ENCODE assay signal across 17 mouse cellular contexts in the genomic region with DNA sequence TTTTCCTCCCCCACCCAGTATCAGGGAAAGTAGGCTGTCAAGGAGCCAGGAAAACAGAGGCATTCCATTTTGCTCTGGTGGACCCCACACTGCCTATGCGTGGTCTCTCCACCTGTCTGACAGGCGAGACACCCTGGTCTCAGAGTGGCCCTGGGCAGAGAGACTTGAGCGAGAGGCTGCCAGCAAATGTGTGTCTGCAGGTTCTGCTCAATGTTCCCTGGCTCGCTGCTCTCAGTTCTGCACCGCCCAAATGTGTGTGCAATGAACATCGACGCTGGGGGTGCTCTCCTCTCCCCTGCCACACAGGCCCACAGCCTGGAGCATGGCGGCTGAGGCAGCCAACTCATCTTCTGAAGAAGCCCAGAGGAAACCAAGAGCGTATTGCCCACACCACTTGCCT.
DNase-seq lines count a peak whose midpoint lies in the region; ATAC-seq lines count a peak whose summit lies in the region.
"Had no signal": no experiment of that assay in that cellular context is flagged by ENCODE, and none has a peak within 500 bp of the region (broad histone marks: within the 10 kb centered on the region; RNA-seq: fewer than 3 reads in every experiment).

No protein-coding gene starts in this region.

- H3K4me3 ChIP-seq in hindbrain, embryonic 10.5 days = no peak overlapping the region
- H3K4me3 ChIP-seq in hindbrain, embryonic 12.5 days = no peak overlapping the region
- H3K4me3 ChIP-seq: embryonic facial prominence, embryonic 13.5 days; heart, embryonic 12.5 days; kidney, embryonic 15.5 days; limb, embryonic 13.5 days; neural tube, embryonic 15.5 days had no signal

- no peak for ATAC-seq in hindbrain, embryonic 12.5 days (ENCODE audit: low FRiP score)
- ATAC-seq: Patski had no signal

- H3K36me3 ChIP-seq in hindbrain, embryonic 10.5 days = no peaks in the 10 kb centered on the region
- H3K36me3 ChIP-seq in hindbrain, embryonic 12.5 days = no peaks in the 10 kb centered on the region
- H3K36me3 ChIP-seq: embryonic facial prominence, embryonic 13.5 days; heart, embryonic 12.5 days; kidney, embryonic 15.5 days; limb, embryonic 13.5 days; neural tube, embryonic 15.5 days had no signal

- WGBS in hindbrain, embryonic 10.5 days = 88% methylated on average over 9 of the region's 9 CpGs
- WGBS in hindbrain, embryonic 12.5 days = 88% methylated on average over 9 of the region's 9 CpGs

- H3K9me3 ChIP-seq in hindbrain, embryonic 10.5 days = no peaks in the 10 kb centered on the region
- H3K9me3 ChIP-seq in hindbrain, embryonic 12.5 days (replicated peaks) = no peaks in the 10 kb centered on the region
- H3K9me3 ChIP-seq: embryonic facial prominence, embryonic 13.5 days; heart, embryonic 12.5 days; kidney, embryonic 15.5 days; limb, embryonic 13.5 days; neural tube, embryonic 15.5 days had no signal

- H3K27me3 ChIP-seq in hindbrain, embryonic 10.5 days (ENCODE audit: insufficient read depth, poor library complexity, severe bottlenecking) = no peaks in the 10 kb centered on the region
- no peaks in the 10 kb centered on the region for H3K27me3 ChIP-seq in hindbrain, embryonic 12.5 days
- H3K27me3 ChIP-seq: embryonic facial prominence, embryonic 13.5 days; heart, embryonic 12.5 days; kidney, embryonic 15.5 days; limb, embryonic 13.5 days; neural tube, embryonic 15.5 days; Patski had no signal

- DNase-seq in cerebellum, adult 9-11 months = peak; percentile 58
- DNase-seq in cerebellum, adult 11 months = no peak
- no peak for DNase-seq in hindbrain, embryonic 10.5 days (ENCODE audit: low spot score)
- peak; percentile 57 to 58 for DNase-seq in cerebellum, postnatal 25 days
- peak; percentile 69 to 74 for DNase-seq in right cerebral cortex, postnatal 10 days (ENCODE audit: low spot score in 2 of 2)
- no peak for DNase-seq in natural killer cell, adult 2 months (ENCODE audit: low spot score in 2 of 2)
- DNase-seq: heart, postnatal 4 days; lung, postnatal 14 days; retina, postnatal 1 day; thymus, postnatal 36 days had no signal

- H3K4me1 ChIP-seq in hindbrain, embryonic 10.5 days (replicated peaks) = peaks cover 21% of the 10 kb centered on the region
- peaks cover 9% of the 10 kb centered on the region; the same call in 1 of the 2 replicates for H3K4me1 ChIP-seq in hindbrain, embryonic 12.5 days
- H3K4me1 ChIP-seq: heart, embryonic 12.5 days; kidney, embryonic 15.5 days; neural tube, embryonic 15.5 days had no signal

- H3K9ac ChIP-seq in hindbrain, embryonic 12.5 days = no peak overlapping the region
- H3K9ac ChIP-seq: embryonic facial prominence, embryonic 13.5 days; heart, embryonic 12.5 days; kidney, embryonic 15.5 days; limb, embryonic 13.5 days; neural tube, embryonic 15.5 days had no signal

- H3K4me2 ChIP-seq in hindbrain, embryonic 12.5 days (replicated peaks) = no peak overlapping the region
- H3K4me2 ChIP-seq: embryonic facial prominence, embryonic 13.5 days; heart, embryonic 12.5 days; kidney, embryonic 15.5 days; limb, embryonic 13.5 days; neural tube, embryonic 15.5 days had no signal

- H3K27ac ChIP-seq in hindbrain, embryonic 10.5 days = 0 out of 2 replicates have a peak overlapping the region, but pooled peaks have one; percentile 6
- no peak overlapping the region for H3K27ac ChIP-seq in hindbrain, embryonic 12.5 days
- H3K27ac ChIP-seq: embryonic facial prominence, embryonic 13.5 days; kidney, embryonic 15.5 days; limb, embryonic 13.5 days; neural tube, embryonic 15.5 days had no signal

Comparison
In these comparisons a context has a peak if more than half of its experiments do, and no peak if none do; other contexts are left out.
1. DNase-seq: peak in cerebellum, adult 9-11 months (single experiment), cerebellum, postnatal 25 days (2 of 2) and right cerebral cortex, postnatal 10 days (2 of 2); none in cerebellum, adult 11 months (single experiment), hindbrain, embryonic 10.5 days (single experiment) and natural killer cell, adult 2 months (0 of 2).